Mouse (Mus musculus): Measurements from ENCODE around the gene Usp12. TPM values are rescaled to one million over a fixed set of nuclear protein-coding genes. Genes with fewer than 3 reads are reported as not detected.

The Usp12 gene
- polyA plus RNA-seq, 1 experiment from 2014 or later = 11.6 TPM

- DNase-seq (ENCODE audit: low spot score) (no peak), ATAC-seq (ENCODE audit: low FRiP score) (no peak)
- no peaks in the 10 kb centered on the region for H3K36me3 ChIP-seq (ENCODE audit: control insufficient read depth, insufficient read depth, low read length)
- WGBS = 81% methylated on average over 7 of the region's 7 CpGs
- no peak overlapping the region for H3K9ac ChIP-seq (ENCODE audit: low read depth, low read length)
- H3K4me3 ChIP-seq (ENCODE audit: low read depth, low read length) = no peak overlapping the region
- H3K27ac ChIP-seq (ENCODE audit: low read depth, low read length) = no peak overlapping the region
- no peak overlapping the region for H3K4me2 ChIP-seq (replicated peaks; ENCODE audit: low read depth, low read length)
- no peaks in the 10 kb centered on the region for H3K9me3 ChIP-seq (ENCODE audit: control insufficient read depth, low read length)
- H3K4me1 ChIP-seq (replicated peaks; ENCODE audit: control insufficient read depth, insufficient read depth, low read length) = no peaks in the 10 kb centered on the region
- no peaks in the 10 kb centered on the region for H3K27me3 ChIP-seq (ENCODE audit: control insufficient read depth, insufficient read depth, low read length)
These were observed 2.5 kb downstream of the Usp12 start for GRCm38 (mm10) chr5:146792140-146792791.

- H3K27me3 ChIP-seq (ENCODE audit: control insufficient read depth, insufficient read depth, low read length) = no peaks in the 10 kb centered on the region
- no peak overlapping the region for H3K4me3 ChIP-seq (ENCODE audit: low read depth, low read length)
- H3K4me2 ChIP-seq (replicated peaks; ENCODE audit: low read depth, low read length) = no peak overlapping the region
- H3K27ac ChIP-seq (ENCODE audit: low read depth, low read length) = no peak overlapping the region
- 91% methylated on average over 8 of the region's 8 CpGs for WGBS
- ATAC-seq (ENCODE audit: low FRiP score) (no peak), DNase-seq (ENCODE audit: low spot score) (no peak)
- H3K36me3 ChIP-seq (ENCODE audit: control insufficient read depth, insufficient read depth, low read length) = no peaks in the 10 kb centered on the region
- no peaks in the 10 kb centered on the region for H3K4me1 ChIP-seq (replicated peaks; ENCODE audit: control insufficient read depth, insufficient read depth, low read length)
- no peak overlapping the region for H3K9ac ChIP-seq (ENCODE audit: low read depth, low read length)
- H3K9me3 ChIP-seq (ENCODE audit: control insufficient read depth, low read length) = no peaks in the 10 kb centered on the region
These were observed 3.9 kb downstream of the Usp12 start for GRCm38 (mm10) chr5:146790944-146791343.

- no peaks in the 10 kb centered on the region for H3K9me3 ChIP-seq (ENCODE audit: control insufficient read depth, low read length)
- DNase-seq (ENCODE audit: low spot score) (no peak), ATAC-seq (ENCODE audit: low FRiP score) (no peak)
- H3K36me3 ChIP-seq (ENCODE audit: control insufficient read depth, insufficient read depth, low read length) = no peaks in the 10 kb centered on the region
- H3K27ac ChIP-seq (ENCODE audit: low read depth, low read length) = no peak overlapping the region
- no peak overlapping the region for H3K4me2 ChIP-seq (replicated peaks; ENCODE audit: low read depth, low read length)
- no peaks in the 10 kb centered on the region for H3K4me1 ChIP-seq (replicated peaks; ENCODE audit: control insufficient read depth, insufficient read depth, low read length)
- 85% methylated on average over 9 of the region's 9 CpGs for WGBS
- no peak overlapping the region for H3K9ac ChIP-seq (ENCODE audit: low read depth, low read length)
- H3K27me3 ChIP-seq (ENCODE audit: control insufficient read depth, insufficient read depth, low read length) = no peaks in the 10 kb centered on the region
- no peak overlapping the region for H3K4me3 ChIP-seq (ENCODE audit: low read depth, low read length)
These were observed 5.4 kb downstream of the Usp12 start for GRCm38 (mm10) chr5:146789413-146789812.

GRCm38 (mm10) chr5:146786123-146786522 lies 8.7 kb downstream of the Usp12 start:
- H3K4me3 ChIP-seq (ENCODE audit: low read depth, low read length) = no peak overlapping the region
- H3K4me1 ChIP-seq (replicated peaks; ENCODE audit: control insufficient read depth, insufficient read depth, low read length) = no peaks in the 10 kb centered on the region
- no peak overlapping the region for H3K4me2 ChIP-seq (replicated peaks; ENCODE audit: low read depth, low read length)
- WGBS = 86% methylated on average over 8 of the region's 8 CpGs
- no peaks in the 10 kb centered on the region for H3K36me3 ChIP-seq (ENCODE audit: control insufficient read depth, insufficient read depth, low read length)
- DNase-seq (ENCODE audit: low spot score) = no peak
- H3K27me3 ChIP-seq (ENCODE audit: control insufficient read depth, insufficient read depth, low read length) = no peaks in the 10 kb centered on the region
- ATAC-seq (ENCODE audit: low FRiP score) = no peak
- H3K9ac ChIP-seq (ENCODE audit: low read depth, low read length) = no peak overlapping the region
- H3K9me3 ChIP-seq (ENCODE audit: control insufficient read depth, low read length) = no peaks in the 10 kb centered on the region
- no peak overlapping the region for H3K27ac ChIP-seq (ENCODE audit: low read depth, low read length)

- no peak overlapping the region for H3K9ac ChIP-seq (ENCODE audit: low read depth, low read length)
- no peaks in the 10 kb centered on the region for H3K4me1 ChIP-seq (replicated peaks; ENCODE audit: control insufficient read depth, insufficient read depth, low read length)
- no peaks in the 10 kb centered on the region for H3K36me3 ChIP-seq (ENCODE audit: control insufficient read depth, insufficient read depth, low read length)
- H3K27me3 ChIP-seq (ENCODE audit: control insufficient read depth, insufficient read depth, low read length) = no peaks in the 10 kb centered on the region
- no peak overlapping the region for H3K4me3 ChIP-seq (ENCODE audit: low read depth, low read length)
- WGBS = 96% methylated on average over 10 of the region's 10 CpGs
- no peaks in the 10 kb centered on the region for H3K9me3 ChIP-seq (ENCODE audit: control insufficient read depth, low read length)
- ATAC-seq (ENCODE audit: low FRiP score) (no peak), DNase-seq (ENCODE audit: low spot score) (no peak)
- H3K4me2 ChIP-seq (replicated peaks; ENCODE audit: low read depth, low read length) = no peak overlapping the region
- no peak overlapping the region for H3K27ac ChIP-seq (ENCODE audit: low read depth, low read length)
These were observed 10.9 kb downstream of the Usp12 start for GRCm38 (mm10) chr5:146783891-146784290.

GRCm38 (mm10) chr5:146783300-146783699 lies 11.5 kb downstream of the Usp12 start:
- no peaks in the 10 kb centered on the region for H3K27me3 ChIP-seq (ENCODE audit: control insufficient read depth, insufficient read depth, low read length)
- no peak overlapping the region for H3K4me2 ChIP-seq (replicated peaks; ENCODE audit: low read depth, low read length)
- no peaks in the 10 kb centered on the region for H3K9me3 ChIP-seq (ENCODE audit: control insufficient read depth, low read length)
- no peak overlapping the region for H3K27ac ChIP-seq (ENCODE audit: low read depth, low read length)
- H3K4me3 ChIP-seq (ENCODE audit: low read depth, low read length) = no peak overlapping the region
- no peaks in the 10 kb centered on the region for H3K36me3 ChIP-seq (ENCODE audit: control insufficient read depth, insufficient read depth, low read length)
- DNase-seq (ENCODE audit: low spot score) (no peak), ATAC-seq (ENCODE audit: low FRiP score) (no peak)
- H3K9ac ChIP-seq (ENCODE audit: low read depth, low read length) = no peak overlapping the region
- 88% methylated on average over 10 of the region's 10 CpGs for WGBS
- H3K4me1 ChIP-seq (replicated peaks; ENCODE audit: control insufficient read depth, insufficient read depth, low read length) = no peaks in the 10 kb centered on the region

- H3K27ac ChIP-seq (ENCODE audit: low read depth, low read length) = no peak overlapping the region
- no peak overlapping the region for H3K9ac ChIP-seq (ENCODE audit: low read depth, low read length)
- no peak overlapping the region for H3K4me2 ChIP-seq (replicated peaks; ENCODE audit: low read depth, low read length)
- H3K27me3 ChIP-seq (ENCODE audit: control insufficient read depth, insufficient read depth, low read length) = no peaks in the 10 kb centered on the region
- no peaks in the 10 kb centered on the region for H3K4me1 ChIP-seq (replicated peaks; ENCODE audit: control insufficient read depth, insufficient read depth, low read length)
- H3K4me3 ChIP-seq (ENCODE audit: low read depth, low read length) = no peak overlapping the region
- H3K9me3 ChIP-seq (ENCODE audit: control insufficient read depth, low read length) = no peaks in the 10 kb centered on the region
- H3K36me3 ChIP-seq (ENCODE audit: control insufficient read depth, insufficient read depth, low read length) = no peaks in the 10 kb centered on the region
- ATAC-seq (ENCODE audit: low FRiP score) = no peak
- no peak for DNase-seq (ENCODE audit: low spot score)
- WGBS = 91% methylated on average over 9 of the region's 9 CpGs
These were observed 13.1 kb downstream of the Usp12 start for GRCm38 (mm10) chr5:146781663-146782062.

GRCm38 (mm10) chr5:146779931-146780330 lies 14.9 kb downstream of the Usp12 start:
- 89% methylated on average over 5 of the region's 5 CpGs for WGBS
- Histone ChIP-seq H3K9me3 (ENCODE audit: control insufficient read depth, low read length) (no peaks in the 10 kb centered on the region), H3K4me2 (replicated peaks; ENCODE audit: low read depth, low read length) (no peak overlapping the region), H3K4me3 (ENCODE audit: low read depth, low read length) (no peak overlapping the region), H3K27ac (ENCODE audit: low read depth, low read length) (no peak overlapping the region), H3K36me3 (ENCODE audit: control insufficient read depth, insufficient read depth, low read length) (no peaks in the 10 kb centered on the region), H3K4me1 (replicated peaks; ENCODE audit: control insufficient read depth, insufficient read depth, low read length) (no peaks in the 10 kb centered on the region), H3K9ac (ENCODE audit: low read depth, low read length) (no peak overlapping the region), H3K27me3 (ENCODE audit: control insufficient read depth, insufficient read depth, low read length) (no peaks in the 10 kb centered on the region)
- ATAC-seq (ENCODE audit: low FRiP score) (no peak), DNase-seq (ENCODE audit: low spot score) (no peak)

- Histone ChIP-seq H3K4me1 (replicated peaks; ENCODE audit: control insufficient read depth, insufficient read depth, low read length) (no peaks in the 10 kb centered on the region), H3K36me3 (ENCODE audit: control insufficient read depth, insufficient read depth, low read length) (no peaks in the 10 kb centered on the region), H3K27ac (ENCODE audit: low read depth, low read length) (no peak overlapping the region), H3K4me2 (replicated peaks; ENCODE audit: low read depth, low read length) (no peak overlapping the region), H3K4me3 (ENCODE audit: low read depth, low read length) (no peak overlapping the region), H3K9ac (ENCODE audit: low read depth, low read length) (no peak overlapping the region), H3K27me3 (ENCODE audit: control insufficient read depth, insufficient read depth, low read length) (no peaks in the 10 kb centered on the region), H3K9me3 (ENCODE audit: control insufficient read depth, low read length) (no peaks in the 10 kb centered on the region)
- no peak for ATAC-seq (ENCODE audit: low FRiP score)
- DNase-seq (ENCODE audit: low spot score) = no peak
- 87% methylated on average over 13 of the region's 13 CpGs for WGBS
These were observed 17.7 kb downstream of the Usp12 start for GRCm38 (mm10) chr5:146776988-146777639.

All from hindbrain, embryonic 11.5 days (tissue).